Mouse (Mus musculus) heart, adult 2 months (tissue): ENCODE data around the gene Atrnl1.

ENCODE experiments used
- CTCF ChIP-seq: fragments of 200-600 bp; IDR thresholded peaks from 2 replicates; pipeline ENCODE4 v1.8.1; 2022; ENCODE audit warnings: antibody characterized with exemption, mild to moderate bottlenecking, moderate library complexity
- EP300 ChIP-seq: fragments of 200-500 bp; IDR thresholded peaks from 2 replicates; pipeline ENCODE4 v1.6.1; 2011; ENCODE audit warnings: low read depth, low read length, control low read depth; ENCODE audit not compliant: insufficient read depth
- POLR2A ChIP-seq: fragments of 200-500 bp; IDR thresholded peaks from 2 replicates; pipeline ENCODE4 v1.6.1; 2011; ENCODE audit warnings: mild to moderate bottlenecking, low read depth, low read length, control low read depth; ENCODE audit not compliant: insufficient read depth

- TF ChIP-seq POLR2A (no peak), CTCF (no peak), EP300 (no peak)
Observed at GRCm38 (mm10) chr19:57817736-57818135, 206.9 kb downstream of the Atrnl1 start.
